Mouse (Mus musculus): ENCODE measurements at regions not wholly inside any gene's neighbourhood (a gene's known extent, or its start where the extent isn't known, plus 50 kb on each side); places are given as distances from the start of the nearest gene placed in this dataset.

DNA sequence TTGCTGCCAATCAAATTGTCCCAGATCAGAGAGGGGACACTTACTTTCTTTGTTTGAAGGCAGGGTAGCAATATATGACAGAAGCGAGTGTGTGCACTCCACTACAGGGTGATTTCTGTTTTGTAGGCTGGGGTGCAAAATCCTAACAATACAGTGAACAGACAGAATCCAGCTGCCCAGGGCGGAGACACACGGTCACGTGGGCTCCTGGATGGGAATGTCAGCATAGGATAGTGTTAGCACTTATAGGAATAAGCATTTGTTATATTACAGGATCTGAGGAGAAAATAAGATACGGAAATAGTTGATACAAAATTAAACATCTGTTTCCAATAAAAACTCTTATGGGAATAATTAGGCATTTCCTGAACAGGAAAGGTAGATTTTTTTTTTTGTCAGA lies 169.1 kb upstream of the Ubr2 start:
- no peak for DNase-seq (ENCODE audit: low spot score in 2 of 2)

DNA sequence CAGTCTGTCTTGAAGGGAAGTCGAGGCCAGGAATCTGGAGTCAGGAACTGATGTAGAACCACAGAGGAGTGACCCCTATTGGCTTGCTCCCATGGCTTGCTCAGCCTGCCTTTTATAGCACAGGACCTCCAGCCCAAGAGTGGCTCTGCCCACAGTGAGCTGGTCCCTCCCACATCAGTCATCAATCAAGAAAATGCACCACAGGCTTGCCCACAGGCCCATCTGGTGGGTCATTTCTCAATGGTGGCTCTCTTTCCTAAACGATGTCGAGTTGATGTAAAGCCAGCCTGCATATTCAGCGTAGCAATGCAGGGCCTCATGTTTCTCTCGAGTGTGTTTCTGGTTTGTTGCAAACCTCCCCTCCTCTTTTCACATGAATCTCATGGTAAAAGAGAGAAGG lies 168.3 kb upstream of the Ubr2 start:
- no peak for DNase-seq (ENCODE audit: low spot score in 2 of 2)

DNA sequence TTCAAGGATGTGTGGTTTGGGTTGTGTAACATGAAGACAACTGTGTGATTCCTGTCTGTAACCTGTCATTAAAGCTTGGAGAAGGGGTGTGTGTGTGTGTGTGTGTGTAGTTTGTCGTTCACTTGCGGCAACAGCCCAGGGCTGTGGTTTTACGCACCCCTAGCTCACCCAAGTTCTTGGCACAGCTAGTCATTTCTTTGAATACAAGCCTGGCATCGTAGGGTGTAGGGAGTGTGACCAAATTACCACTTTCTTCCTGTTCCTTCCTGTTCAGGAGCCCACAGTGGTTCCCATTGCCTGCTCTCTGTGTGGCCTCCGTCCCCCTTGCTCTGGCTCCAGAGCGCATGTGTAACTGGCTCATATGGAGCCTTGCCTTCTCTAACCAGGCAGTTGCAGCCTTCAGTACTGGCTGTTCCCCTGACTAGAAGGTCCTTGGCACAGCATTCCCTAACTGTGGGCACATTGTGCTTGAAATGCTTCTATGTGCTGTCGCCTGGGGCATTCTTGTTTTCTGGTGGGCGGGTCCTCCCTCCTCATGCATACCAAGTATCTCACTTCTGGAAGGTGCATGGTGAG lies 167.4 kb upstream of the Ubr2 start:
- peak in 1 of 2 experiments; percentile 52 for DNase-seq (ENCODE audit: low spot score in 2 of 2)

DNA sequence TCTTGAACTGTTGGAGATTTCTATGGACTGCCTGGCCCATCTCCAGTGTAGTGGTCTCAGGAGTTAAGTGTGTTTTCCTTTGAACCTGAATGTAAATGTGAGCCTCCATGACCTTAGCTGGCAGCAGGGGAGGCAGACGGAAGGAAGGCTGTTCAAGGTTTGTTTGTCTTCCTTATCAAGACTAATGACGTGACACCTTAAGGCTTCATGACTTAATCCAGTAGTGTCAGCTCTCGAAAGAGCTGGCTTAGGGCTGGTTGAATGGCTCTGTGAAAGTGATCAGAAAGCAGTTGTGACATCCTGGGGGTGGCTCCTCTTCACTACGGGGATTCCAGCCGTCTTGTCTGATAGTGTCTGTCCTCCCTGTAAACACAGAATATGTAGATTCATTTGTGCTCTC lies 166.0 kb upstream of the Ubr2 start:
- DNase-seq (ENCODE audit: low spot score in 2 of 2): no peak

DNA sequence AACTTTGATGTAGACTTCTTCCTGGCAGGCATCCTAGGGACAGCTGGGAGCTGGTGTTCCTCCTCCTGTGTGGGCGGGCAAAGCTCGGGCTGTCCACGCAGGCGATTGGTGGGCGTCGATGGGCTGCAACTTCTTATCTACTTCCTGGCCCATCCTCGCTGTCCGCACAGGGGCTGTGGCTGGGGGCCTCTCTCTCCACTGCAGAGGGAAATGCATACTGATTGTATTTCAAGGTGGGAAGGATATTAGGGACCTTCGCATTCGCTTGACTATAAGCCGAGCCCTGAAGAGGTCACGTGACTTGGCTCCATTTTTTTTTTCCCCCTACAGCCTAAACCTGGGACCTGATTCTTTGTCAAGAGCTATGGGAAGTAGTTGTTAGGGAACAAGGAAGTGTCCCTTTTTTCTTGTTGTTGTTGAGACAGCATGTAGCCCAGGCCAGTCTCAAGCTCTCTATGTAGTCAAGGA lies 164.4 kb upstream of the Ubr2 start:
- DNase-seq (ENCODE audit: low spot score in 2 of 2): peak in 1 of 2 experiments; percentile 59

DNA sequence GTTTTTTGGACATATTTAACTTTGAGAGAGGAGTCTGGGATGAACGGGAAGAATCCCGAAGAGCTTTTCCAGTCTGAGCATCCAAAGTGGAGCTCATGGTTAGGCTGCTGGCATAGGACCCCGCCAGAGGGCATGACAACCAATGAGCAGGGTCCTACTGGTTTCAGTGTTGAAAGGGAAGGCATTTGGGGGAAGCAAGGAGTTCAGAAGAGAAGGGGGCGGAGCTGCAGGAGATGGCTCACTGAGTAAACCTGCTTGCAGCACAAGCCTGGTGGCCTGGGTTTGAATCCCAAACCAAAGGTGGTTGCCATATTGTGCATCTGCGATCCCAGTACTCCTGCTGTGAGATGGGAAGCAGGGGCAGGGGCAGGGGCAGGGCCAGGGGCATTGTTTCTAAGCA lies 161.4 kb upstream of the Ubr2 start:
- no peak for DNase-seq (ENCODE audit: low spot score in 2 of 2)

DNA sequence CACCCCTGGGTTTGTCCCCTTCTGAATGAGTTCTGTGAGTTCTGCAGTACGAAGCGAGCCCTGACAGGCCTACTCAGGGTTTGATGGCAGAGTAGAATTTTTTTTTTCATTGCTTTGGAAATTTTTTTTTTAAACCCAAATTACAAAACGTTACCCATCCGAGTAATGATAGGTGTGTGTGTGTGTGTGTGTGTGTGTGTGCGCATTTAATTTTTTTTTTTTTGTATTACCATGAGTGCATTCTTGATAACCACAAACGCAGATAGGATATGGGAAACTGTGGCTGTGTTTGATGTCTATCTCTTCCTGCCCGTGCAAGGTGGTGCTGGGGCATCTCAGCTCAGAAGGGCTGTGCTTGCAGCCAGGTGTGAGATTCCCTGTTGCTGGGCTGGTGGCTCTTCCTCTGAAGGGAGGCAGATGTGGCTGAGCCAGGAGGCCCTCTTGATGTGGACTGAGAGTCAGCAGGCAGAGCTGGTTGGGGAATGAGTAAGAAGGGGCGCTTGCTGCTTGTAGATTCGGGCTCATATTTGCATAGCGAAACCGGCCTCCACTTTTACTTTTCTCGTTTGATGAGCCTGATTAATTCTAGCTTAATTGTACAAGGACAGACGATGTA lies 160.7 kb upstream of the Ubr2 start:
- DNase-seq (ENCODE audit: low spot score in 2 of 2): no peak

DNA sequence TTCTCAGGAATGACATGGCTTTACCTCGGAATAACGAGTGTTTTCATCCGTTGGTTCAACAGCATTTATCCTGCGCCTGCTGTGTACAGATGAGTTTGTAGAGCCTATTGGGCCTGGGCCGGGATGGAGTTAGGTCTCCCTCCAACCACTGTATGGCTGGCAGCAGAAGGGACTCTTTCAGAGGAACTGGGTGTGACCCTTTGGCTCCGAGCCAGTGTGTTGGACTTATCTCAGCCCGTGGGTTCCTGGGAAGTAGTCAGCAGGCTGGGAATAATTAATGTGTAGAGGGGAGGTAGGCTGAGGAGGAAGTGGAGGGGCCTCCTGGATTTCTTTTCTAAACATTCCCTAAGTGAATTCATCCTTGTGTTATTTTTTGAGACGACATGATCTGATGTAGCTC lies 157.7 kb upstream of the Ubr2 start:
- DNase-seq (ENCODE audit: low spot score in 2 of 2): no peak

DNA sequence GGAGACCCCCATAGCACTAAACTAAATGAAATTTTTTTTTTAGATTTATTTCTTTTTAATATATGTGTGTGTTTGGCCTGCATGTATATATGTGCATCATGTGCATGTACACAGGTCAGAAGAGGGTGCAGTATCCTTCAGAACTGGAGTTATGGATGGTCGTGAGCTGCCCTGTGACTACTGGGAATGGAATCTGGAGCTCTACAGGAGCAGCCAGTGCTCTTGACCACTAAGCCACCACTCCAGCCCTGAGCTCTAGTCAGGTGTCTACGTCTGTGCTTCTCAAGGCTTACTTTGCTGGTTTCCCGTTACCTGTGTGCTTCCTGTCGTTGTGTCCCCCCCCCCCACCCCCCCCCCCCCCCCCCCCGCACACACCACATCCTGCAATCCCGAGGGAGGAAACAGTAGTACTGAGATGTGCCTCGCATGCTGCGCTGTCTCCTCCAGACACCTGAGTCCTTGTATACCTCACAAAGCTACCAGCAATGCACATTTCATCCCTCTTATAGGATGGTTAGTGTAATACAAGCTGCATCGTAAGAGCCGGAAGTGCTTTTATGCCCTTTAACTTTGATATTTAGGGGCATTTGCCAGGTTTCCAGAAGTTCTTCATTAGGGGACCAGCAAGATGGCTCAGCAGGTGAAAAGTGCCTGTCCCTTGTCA lies 153.5 kb upstream of the Ubr2 start:
- no peak for DNase-seq (ENCODE audit: low spot score in 2 of 2)

DNA sequence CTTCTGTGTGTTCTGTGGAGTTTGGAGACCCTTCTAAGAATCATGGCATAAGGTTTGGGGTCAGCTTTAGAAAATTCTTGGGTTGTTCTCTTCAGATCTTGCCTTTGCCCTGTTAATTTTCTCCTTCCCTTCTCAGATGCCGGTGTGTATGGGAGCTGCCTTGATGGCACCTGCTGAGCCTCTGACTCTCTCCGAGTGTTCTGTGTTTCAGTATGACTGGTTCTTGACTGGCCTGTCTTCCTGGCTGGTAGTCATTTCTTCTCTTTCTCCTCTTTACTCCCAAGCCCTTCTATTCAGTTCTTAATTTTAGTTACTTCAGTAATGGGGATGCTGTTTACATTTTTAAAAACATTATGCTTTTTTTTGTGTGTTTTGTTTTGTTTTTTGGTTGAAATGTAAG lies 152.1 kb upstream of the Ubr2 start:
- DNase-seq (ENCODE audit: low spot score in 2 of 2): no peak

DNA sequence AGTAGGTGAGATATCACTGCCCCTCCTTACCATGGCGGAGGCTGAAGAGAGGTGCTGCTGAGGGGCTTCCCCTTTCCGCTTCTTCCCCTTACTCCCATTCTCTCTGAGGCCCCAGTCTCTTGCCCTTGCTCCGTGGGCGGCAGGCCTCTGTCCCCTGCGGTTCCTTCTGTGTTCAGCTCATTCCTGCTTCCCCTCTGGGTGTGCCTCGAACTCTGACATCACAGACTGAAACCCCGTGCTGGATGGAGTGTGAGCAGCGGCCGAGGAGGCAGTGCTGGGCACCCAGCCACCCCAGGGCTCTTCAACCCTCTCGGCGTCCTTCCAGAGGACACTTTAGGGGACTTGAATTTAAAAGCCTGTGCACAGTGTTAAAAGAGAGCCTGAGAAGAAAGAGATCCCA lies 145.9 kb upstream of the Ubr2 start:
- no peak for DNase-seq (ENCODE audit: low spot score in 2 of 2)

DNA sequence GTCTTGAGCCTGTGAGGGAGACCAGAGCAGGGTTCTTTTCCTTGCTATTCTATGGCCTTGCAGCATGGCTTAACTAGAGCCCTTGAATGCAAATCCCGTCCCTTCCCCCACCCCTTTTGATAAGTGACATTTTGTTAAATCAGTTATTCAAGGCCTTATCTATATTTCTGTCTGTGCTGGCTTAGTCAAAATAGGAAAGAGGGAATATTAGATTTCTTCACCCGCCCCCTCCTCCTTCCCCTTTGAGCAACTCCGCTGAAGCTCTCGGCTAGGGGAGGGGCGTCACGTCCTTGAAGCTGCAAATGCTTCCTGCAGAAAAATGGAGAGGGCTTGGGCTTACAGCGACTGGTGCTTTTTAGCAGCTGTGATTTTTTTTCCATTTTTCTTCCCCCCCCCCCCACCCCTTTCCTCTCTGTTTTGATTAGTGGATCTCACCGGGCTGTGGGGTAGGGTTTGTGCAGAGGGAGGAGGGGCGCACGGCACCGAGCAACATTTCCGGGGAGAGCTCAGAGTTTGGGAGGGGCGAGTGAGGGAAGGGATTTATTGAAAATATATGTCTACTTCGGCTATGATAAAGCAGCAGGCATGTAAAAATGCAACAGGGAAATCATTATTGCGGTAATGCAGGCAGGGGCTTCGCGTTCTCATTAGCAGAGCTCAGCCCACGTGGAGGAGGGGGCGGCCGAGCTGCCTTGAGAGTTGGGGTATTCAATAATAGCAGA lies 141.4 kb upstream of the Ubr2 start:
- DNase-seq (ENCODE audit: low spot score in 2 of 2): peak; percentile 40 to 49

DNA sequence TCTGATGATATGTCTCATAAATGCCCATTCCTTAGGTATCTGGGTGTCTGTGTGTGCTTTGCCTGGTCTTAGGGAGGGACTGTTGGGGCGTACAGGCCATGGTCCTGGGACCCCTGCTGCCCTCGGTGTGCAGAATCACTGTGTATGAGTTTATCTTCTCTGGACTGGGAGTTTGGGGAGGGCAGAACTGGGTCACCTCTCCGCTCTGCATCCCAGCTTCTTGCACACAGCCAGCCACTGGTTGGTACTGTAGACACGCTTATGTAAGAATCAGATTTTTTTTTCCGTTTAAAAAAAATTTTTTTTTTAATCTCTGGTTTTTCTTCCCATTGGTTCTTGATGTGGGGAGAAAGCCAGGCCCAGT lies 140.8 kb upstream of the Ubr2 start:
- DNase-seq (ENCODE audit: low spot score in 2 of 2): no peak

DNA sequence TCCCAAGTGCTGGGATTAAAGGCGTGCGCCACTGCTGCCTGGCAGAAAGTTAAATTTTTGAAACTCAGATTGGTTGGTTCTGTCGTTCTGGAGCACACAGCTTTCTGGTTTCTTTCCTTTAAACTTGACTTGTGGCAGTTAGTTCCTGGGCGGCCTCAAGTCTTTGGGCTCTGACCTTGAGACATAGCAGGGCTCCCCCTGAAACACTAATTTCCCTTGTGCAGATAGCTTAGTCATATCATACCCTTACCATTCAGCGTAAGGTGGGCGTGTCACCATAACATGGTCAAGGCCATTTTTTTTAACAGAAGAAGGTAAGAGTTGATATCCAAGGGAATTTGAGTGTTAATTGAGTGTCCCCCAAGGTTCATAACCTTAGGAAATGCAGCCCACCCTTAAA lies 140.3 kb upstream of the Ubr2 start:
- DNase-seq (ENCODE audit: low spot score in 2 of 2): no peak

DNA sequence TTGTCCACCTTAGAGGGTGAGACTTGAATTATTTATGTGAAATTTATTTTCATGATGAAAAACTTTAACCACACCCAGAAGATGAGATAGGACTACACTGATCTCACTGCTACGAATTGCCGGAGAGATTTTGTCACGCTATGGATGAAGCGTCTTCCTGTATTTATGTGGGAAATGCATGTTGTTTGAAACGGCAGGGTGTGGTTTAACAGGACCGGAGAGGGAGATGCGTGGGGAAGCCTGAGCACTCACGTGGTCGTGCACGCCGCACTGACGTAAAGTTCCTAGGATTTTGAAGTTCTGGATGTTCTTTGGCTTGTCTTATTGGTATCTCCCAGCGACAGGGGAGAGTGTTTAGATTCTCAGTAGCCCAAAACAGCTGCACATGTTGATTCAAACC lies 139.3 kb upstream of the Ubr2 start:
- DNase-seq (ENCODE audit: low spot score in 2 of 2): no peak

DNA sequence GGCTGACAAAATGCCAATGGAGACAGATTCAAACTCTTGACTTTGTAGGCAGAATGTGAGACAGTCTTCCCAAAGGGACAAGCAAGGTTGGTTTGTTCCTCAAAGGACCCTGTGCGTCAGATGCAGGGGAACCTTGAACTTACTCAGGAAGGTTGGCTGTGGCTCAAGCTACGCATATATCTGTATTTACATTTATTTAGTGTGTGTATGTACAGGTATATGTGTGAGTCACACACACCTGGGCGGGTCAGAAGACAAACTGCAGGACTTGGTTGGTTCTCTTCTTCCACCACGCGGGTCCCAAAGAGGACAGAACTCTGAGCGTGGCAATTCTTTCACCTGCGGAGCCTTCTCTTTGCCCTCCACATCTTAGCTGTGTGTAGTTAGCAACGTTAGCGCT lies 138.8 kb upstream of the Ubr2 start:
- DNase-seq (ENCODE audit: low spot score in 2 of 2): no peak

DNA sequence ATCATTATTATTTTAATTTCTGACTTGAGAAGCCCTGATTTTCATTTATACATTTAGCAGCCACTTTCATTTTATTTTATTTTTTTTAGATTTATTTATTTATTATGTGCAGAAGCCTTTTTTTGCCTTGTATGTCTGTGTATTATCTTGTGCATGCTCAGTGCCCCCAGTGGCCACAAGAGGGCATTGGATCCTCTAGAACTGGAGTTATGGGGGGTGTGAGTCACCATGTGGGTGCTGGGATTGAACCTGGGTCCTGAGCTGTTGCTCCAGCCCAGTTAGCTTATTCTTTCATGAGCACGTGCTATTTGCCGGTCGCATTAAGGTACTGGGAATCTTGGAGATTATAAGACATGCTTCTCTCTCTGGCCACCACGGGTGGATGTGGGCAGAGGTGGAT lies 136.3 kb upstream of the Ubr2 start:
- no peak for DNase-seq (ENCODE audit: low spot score in 2 of 2)

DNA sequence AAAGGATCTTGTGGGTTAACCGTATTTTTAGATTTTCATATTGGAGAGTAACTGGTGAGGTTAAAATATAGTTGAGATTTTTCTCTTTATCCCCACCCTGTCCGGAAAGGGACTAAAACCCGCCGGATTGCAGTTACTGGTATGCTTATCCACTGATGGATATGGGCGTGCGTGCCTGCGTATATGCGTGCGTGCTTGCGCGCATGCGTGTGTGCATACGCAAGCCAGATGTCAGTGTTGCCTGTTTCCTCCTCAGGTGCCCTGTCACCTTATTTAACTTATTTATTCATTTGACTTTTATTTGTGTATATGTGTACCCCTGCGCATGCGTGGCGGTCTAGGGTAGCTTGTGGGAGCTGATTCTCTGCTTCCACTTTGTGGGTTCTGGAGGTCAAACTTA lies 135.2 kb upstream of the Ubr2 start:
- DNase-seq (ENCODE audit: low spot score in 2 of 2): no peak

DNA sequence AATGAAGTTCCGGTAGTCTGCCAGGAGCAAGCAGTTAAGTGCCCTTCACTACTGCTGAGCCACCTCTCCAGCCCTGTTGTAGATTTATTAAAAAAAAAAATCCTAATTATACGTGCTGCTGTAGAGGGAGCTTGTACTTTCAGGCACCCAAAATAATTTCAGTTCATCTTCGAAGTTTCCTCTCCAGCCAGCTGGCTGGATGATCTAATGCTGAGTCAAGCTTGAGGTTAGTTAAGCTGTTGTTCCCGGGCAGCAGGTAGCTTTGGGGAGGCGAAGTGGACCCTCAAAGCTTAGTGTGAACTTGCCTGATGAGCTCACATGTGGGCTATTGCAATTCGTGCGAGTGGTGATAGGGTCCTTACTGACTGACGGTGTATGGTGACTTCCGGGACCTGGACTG lies 134.6 kb upstream of the Ubr2 start:
- DNase-seq (ENCODE audit: low spot score in 2 of 2): no peak

DNA sequence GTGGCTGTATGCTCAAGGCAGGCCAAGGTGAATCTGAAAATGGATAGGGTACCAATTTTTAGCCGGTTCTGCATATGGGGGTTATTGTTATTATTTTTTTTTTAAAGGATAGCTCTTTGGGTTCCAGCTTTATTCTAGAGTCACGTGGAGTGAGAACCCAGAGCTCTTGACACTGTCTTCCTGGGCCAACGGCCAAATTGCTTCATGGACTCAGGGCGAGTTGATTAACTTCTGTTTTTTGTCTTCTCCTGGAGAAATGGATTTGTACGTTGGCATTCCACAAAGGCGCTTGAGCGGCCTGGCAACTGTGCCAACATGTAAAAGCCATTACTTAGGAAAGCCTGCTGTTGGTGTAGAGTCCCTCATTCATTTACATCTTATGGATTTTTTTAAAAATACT lies 134.1 kb upstream of the Ubr2 start:
- no peak for DNase-seq (ENCODE audit: low spot score in 2 of 2)

DNA sequence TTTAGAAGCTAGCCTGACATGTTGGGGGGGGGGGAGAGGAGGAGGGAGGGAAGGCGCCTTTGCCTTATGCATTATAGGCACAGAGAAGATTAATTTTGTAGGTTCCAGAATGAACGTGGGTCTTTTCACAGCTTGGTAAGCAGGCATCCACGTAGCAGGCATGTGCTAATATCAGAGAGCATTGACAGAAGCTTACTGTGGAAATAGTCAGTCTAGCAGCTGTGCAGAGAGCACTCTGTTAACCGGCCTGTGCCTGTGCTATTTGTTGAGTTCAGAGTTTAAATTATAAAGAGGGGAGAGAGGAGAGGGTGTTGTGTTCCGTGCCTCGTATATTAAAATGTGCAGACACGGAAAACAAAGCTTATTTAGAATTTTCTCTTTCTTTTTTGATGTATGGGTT lies 133.5 kb upstream of the Ubr2 start:
- DNase-seq (ENCODE audit: low spot score in 2 of 2): no peak

DNA sequence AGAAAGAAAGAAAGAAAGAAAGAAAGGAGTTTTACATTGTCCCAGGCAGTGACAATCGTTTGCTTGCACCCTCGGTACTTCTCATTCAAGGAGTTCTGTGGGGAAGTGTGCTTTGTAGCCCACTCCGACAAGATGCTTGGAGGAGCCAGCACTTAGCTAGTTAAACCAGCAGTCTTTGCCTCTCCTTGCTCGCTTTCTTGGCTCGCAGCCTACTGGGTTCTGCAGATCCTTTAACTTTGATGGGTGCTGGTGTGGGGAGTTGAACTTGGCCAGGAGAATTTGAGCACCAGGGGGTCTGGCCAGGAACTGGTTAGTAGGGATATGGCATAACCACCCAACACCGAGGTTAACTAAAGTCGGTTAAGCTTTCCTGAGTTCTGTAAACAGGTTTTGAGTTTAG lies 132.5 kb upstream of the Ubr2 start:
- no peak for DNase-seq (ENCODE audit: low spot score in 2 of 2)
